Mouse (Mus musculus): ENCODE data around the gene Rhov.

The Rhov gene

DNA sequence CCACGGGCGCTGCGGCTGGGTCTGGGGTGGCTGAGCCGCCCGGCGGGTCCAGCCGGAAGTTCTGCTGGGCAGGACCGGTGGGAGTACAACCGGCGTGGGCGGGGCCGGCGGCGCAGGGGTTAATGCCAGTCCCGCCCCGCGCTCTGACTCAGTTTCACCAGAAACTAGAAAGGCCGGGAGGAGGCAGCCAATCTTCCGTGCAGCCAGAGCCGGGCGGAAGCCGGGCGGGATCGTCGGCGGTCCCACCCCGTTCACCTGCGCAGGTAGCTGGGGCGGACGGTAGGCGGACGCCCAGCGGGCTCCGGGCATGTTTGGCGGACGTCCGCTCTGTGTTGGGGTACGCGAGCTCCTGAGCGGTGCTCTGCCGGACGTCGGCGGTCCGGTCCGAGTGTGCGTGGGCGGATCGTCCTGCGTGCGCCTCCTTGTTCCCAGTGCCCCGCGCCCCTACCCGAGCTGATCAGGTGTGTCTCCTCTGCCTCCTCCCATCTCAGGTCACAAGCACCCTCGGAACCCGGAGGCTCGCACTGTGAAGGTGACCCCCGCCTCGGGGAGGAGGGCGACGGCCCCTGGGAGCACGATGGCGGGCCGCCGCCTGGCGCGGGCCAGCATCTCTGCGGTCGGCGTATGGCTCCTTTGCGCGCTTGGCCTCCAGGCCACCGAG, 33.7 kb downstream of the Rhov start, which contains the start of gene Spint1:
Gene Spint1 (plus strand): TSS at position 153 of the 661 bp plus-strand sequence.
- DNase-seq (ENCODE audit: low spot score), result no peak

DNA sequence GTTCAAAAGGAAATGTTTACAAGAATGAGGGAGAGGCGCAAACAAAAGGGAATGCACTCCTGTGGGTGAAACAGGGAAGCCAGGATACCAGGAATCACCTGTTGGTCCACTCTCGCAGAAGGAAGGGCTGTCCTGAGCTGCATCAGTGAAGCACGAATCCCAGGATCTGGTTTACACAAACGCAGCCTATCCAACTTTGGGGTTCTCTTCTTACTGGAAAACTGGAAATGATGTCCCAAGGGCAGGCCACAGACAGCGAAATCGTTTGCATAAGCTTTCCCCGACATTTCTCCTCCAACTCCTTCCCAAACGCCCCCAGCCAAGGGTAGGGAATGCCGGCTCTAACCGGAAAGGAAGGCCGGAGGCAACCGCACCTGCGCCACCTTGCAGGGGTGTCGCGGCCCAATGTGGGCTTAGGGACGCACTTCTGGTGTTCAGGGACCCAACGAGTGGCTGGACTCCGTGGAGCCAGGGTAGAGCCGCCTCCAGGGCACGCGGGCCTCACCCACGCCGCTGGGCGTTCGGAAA, 34.3 kb downstream of the Rhov start:
- DNase-seq (ENCODE audit: low spot score), result no peak

DNA sequence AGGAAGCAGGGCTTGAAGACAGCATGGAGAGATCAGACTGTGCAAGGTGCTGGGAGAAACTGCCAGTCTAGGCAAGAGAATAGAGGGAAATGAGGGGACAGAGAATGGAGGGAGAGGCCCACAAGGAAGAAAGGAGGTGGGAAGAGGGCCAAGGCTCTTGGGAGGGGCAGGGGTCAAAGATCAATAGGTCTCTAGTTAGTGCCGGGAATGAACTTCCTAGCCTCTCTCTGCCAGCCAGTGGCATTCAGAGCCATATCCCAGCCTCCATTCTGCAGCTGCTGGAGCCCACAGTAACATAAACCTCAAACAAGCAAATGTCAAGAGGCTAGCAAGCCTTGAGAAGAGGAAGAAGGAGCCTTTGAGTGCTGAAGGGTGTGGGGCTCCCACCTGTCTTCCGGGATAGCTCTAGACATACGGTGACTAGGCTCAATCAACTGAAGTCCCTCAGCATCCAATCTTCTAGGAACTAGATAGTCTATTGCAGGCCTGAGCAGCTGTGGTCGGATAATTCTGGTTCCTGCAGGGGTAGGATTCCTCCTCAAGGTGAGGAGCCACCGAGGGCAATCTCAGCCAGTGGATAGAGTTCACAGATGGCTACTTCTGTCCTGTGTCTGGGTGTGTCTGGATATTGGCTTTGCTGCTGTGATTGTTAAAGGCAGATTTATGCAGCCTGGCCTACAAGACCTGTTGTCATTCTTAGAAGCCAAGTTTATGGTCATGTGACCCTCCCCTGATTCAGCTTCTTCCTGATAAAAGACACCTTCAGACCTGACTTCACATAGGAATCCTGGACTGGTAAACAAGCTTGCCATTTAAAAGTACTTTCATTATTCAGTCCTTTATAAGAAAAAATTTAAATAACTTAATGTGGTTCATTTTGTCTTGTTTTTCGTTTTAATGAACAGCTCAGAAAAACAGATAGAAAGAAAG, 41.0 kb downstream of the Rhov start, which contains the start of gene Ppp1r14d:
Gene Ppp1r14d (minus strand): TSS at position 132 of the 930 bp plus-strand sequence.
- DNase-seq (ENCODE audit: low spot score), result no peak

Measured in ovary, postnatal 10 days (tissue).